Mouse (Mus musculus) heart, embryonic 11.5 days (tissue): ENCODE measurements around the gene Prickle1. TPM values are rescaled to one million over a fixed set of nuclear protein-coding genes. Genes with fewer than 3 reads are reported as not detected.

Experiments used
- ATAC-seq: fragments of 200-750 bp; cut with Nextera tagmentation; replicated peaks from 2 replicates; pipeline ENCODE4 v1.8.0; 2017; ENCODE audit warnings: moderate library complexity; ENCODE audit not compliant: insufficient number of reproducible peaks, low FRiP score, low TSS enrichment
- H3K27ac ChIP-seq: fragments of 300-500 bp; sonication (generic); 2 replicates; pipeline ENCODE4 v1.5.1; 2014; ENCODE audit warnings: mild to moderate bottlenecking, low read depth, low read length
- H3K27me3 ChIP-seq: fragments of 300-500 bp; sonication (generic); 2 replicates; pipeline ENCODE4 v1.6.1; 2014; ENCODE audit warnings: mild to moderate bottlenecking, low read length, mixed read lengths; ENCODE audit not compliant: control insufficient read depth, insufficient read depth
- H3K36me3 ChIP-seq: fragments of 300-500 bp; sonication (generic); 2 replicates; pipeline ENCODE4 v1.6.1; 2014; ENCODE audit warnings: mild to moderate bottlenecking, low read length, moderate library complexity, mixed read lengths; ENCODE audit not compliant: control insufficient read depth, insufficient read depth
- H3K4me1 ChIP-seq: fragments of 300-500 bp; sonication (generic); 2 replicates; pipeline ENCODE4 v1.6.1; 2014; ENCODE audit warnings: low read length; ENCODE audit not compliant: control insufficient read depth, insufficient read depth
- H3K4me2 ChIP-seq: fragments of 300-500 bp; sonication (generic); 2 replicates; pipeline ENCODE4 v1.6.1; 2014; ENCODE audit warnings: mild to moderate bottlenecking, moderate library complexity
- H3K4me3 ChIP-seq: fragments of 300-500 bp; sonication (generic); 2 replicates; pipeline ENCODE4 v1.5.1; 2014; ENCODE audit warnings: low read depth, low read length
- H3K9ac ChIP-seq: fragments of 300-500 bp; sonication (generic); 2 replicates; pipeline ENCODE4 v1.6.1; 2014; ENCODE audit warnings: mild to moderate bottlenecking, low read depth, low read length, moderate library complexity
- H3K9me3 ChIP-seq: fragments of 300-500 bp; sonication (generic); replicated peaks from 2 replicates; pipeline ENCODE4 v1.6.1; 2016; ENCODE audit warnings: low read length; ENCODE audit not compliant: control insufficient read depth
- WGBS: fragments of 180-500 bp; shearing (Covaris S2); extraction: QIAGEN DNeasy Blood & Tissue Kit; methylation state at CpG from one replicate; pipeline ENCODE4 v1.1.7; 2014; ENCODE audit not compliant: insufficient replicate concordance; 5-methylcytosine and 5-hydroxymethylcytosine counted together
- polyA plus RNA-seq: library from polyadenylated mRNA; unstranded; fragments of >200 nt; fragmentation: Nextera tagmentation; extraction: Ambion mirVana; gene quantifications from 2 replicates; pipeline ENCODE4 v1.2.1, GENCODE M21; 2014

The Prickle1 gene
- polyA plus RNA-seq, 1 experiment from 2014 or later, result 29.5 TPM

- peaks cover 56% of the 10 kb centered on the region for H3K4me1 ChIP-seq
- H3K27ac ChIP-seq, result peak overlapping the region; percentile 50; the same call in 1 of the 2 replicates
- H3K4me3 ChIP-seq, result no peak overlapping the region
- ATAC-seq, result no peak
- WGBS, result 24% methylated on average over 12 of the region's 12 CpGs
- H3K4me2 ChIP-seq, result peak overlapping the region; percentile 19; the same call in 1 of the 2 replicates
- H3K9ac ChIP-seq, result no peak overlapping the region
- no peaks in the 10 kb centered on the region for H3K27me3 ChIP-seq
- H3K9me3 ChIP-seq, result no peaks in the 10 kb centered on the region
- no peaks in the 10 kb centered on the region for H3K36me3 ChIP-seq
Observed at GRCm38 (mm10) chr15:93529831-93530702, 65.6 kb downstream of the Prickle1 start.

GRCm38 (mm10) chr15:93525305-93525917 lies 70.3 kb downstream of the Prickle1 start:
- H3K9ac ChIP-seq, result no peak overlapping the region
- H3K4me3 ChIP-seq, result no peak overlapping the region
- H3K36me3 ChIP-seq, result no peaks in the 10 kb centered on the region
- no peak for ATAC-seq
- H3K4me1 ChIP-seq, result peaks cover 73% of the 10 kb centered on the region
- H3K4me2 ChIP-seq, result peak overlapping the region; percentile 10
- WGBS, result 22% methylated on average over 5 of the region's 5 CpGs
- H3K27ac ChIP-seq, result peak overlapping the region; percentile 42
- H3K9me3 ChIP-seq, result no peaks in the 10 kb centered on the region
- no peaks in the 10 kb centered on the region for H3K27me3 ChIP-seq

- Histone ChIP-seq H3K4me1 (peaks cover 56% of the 10 kb centered on the region), H3K36me3 (no peaks in the 10 kb centered on the region), H3K9ac (peak overlapping the region; percentile 50; the same call in 1 of the 2 replicates), H3K9me3 (no peaks in the 10 kb centered on the region), H3K27me3 (no peaks in the 10 kb centered on the region), H3K27ac (peak overlapping the region; percentile 98), H3K4me2 (peak overlapping the region; percentile 90; the same call in 1 of the 2 replicates), H3K4me3 (no peak overlapping the region)
- WGBS, result 19% methylated on average over 3 of the region's 3 CpGs
- ATAC-seq, result no peak
Observed at GRCm38 (mm10) chr15:93521787-93522180, 73.9 kb downstream of the Prickle1 start.

GRCm38 (mm10) chr15:93521088-93521786 lies 74.5 kb downstream of the Prickle1 start:
- 14% methylated on average over 11 of the region's 11 CpGs for WGBS
- Histone ChIP-seq H3K27ac (peak overlapping the region; percentile 98), H3K9me3 (no peaks in the 10 kb centered on the region), H3K4me1 (peaks cover 56% of the 10 kb centered on the region), H3K27me3 (no peaks in the 10 kb centered on the region), H3K4me2 (peak overlapping the region; percentile 90), H3K36me3 (no peaks in the 10 kb centered on the region), H3K4me3 (no peak overlapping the region), H3K9ac (peak overlapping the region; percentile 50; the same call in 1 of the 2 replicates)
- ATAC-seq, result no peak

- no peaks in the 10 kb centered on the region for H3K27me3 ChIP-seq
- peak overlapping the region; percentile 94 for H3K9ac ChIP-seq
- H3K9me3 ChIP-seq, result no peaks in the 10 kb centered on the region
- WGBS, result 2% methylated on average over 17 of the region's 17 CpGs
- H3K27ac ChIP-seq, result peak overlapping the region; percentile 98
- no peaks in the 10 kb centered on the region for H3K36me3 ChIP-seq
- H3K4me1 ChIP-seq, result peaks cover 57% of the 10 kb centered on the region
- H3K4me3 ChIP-seq, result peak overlapping the region; percentile 91
- no peak for ATAC-seq
- H3K4me2 ChIP-seq, result peak overlapping the region; percentile 90
Observed at GRCm38 (mm10) chr15:93519836-93520826, 75.6 kb downstream of the Prickle1 start.

- H3K4me1 ChIP-seq, result peaks cover 60% of the 10 kb centered on the region
- no peaks in the 10 kb centered on the region for H3K36me3 ChIP-seq
- H3K27ac ChIP-seq, result peak overlapping the region; percentile 98
- no peaks in the 10 kb centered on the region for H3K9me3 ChIP-seq
- H3K4me2 ChIP-seq, result peak overlapping the region; percentile 90
- no peaks in the 10 kb centered on the region for H3K27me3 ChIP-seq
- ATAC-seq, result peak; percentile 85
- H3K4me3 ChIP-seq, result peak overlapping the region; percentile 91
- under 1% methylated on average over 85 of the region's 85 CpGs for WGBS
- peak overlapping the region; percentile 94 for H3K9ac ChIP-seq
Observed at GRCm38 (mm10) chr15:93518941-93519835, 76.5 kb downstream of the Prickle1 start.

GRCm38 (mm10) chr15:93518143-93518902 lies 77.4 kb downstream of the Prickle1 start:
- Histone ChIP-seq H3K4me2 (peak overlapping the region; percentile 90), H3K27me3 (no peaks in the 10 kb centered on the region), H3K4me1 (peaks cover 59% of the 10 kb centered on the region), H3K27ac (peak overlapping the region; percentile 98), H3K4me3 (peak overlapping the region; percentile 91), H3K36me3 (no peaks in the 10 kb centered on the region), H3K9me3 (no peaks in the 10 kb centered on the region), H3K9ac (peak overlapping the region; percentile 94)
- 3% methylated on average over 23 of the region's 23 CpGs for WGBS
- no peak for ATAC-seq
